Comparison of ENCODE assay signal across 15 mouse cellular contexts in the genomic region with DNA sequence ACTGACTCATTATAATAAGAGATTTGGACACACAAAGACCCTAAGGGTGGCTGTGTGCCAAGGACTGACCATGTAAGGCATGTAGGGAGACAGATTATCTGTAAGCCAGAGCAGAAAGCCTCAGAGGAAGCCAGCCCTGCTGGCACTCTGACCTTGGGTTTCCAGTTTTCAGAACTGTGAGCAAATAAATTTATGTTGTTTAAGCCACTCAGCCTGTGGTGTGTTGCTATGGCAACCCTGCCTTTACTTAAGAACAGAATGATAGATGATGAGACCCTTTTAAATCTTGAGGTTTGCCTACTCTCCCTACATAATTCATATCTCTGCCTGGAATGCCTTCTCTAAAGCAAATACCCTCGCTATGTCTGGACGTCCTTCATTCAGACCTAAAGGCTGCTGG.
DNase-seq lines count a peak whose midpoint lies in the region; ATAC-seq and TF ChIP-seq lines count a peak whose summit lies in the region.
"Had no signal": no experiment of that assay in that cellular context is flagged by ENCODE, and none has a peak within 500 bp of the region (broad histone marks: within the 10 kb centered on the region; RNA-seq: fewer than 3 reads in every experiment).

No protein-coding gene starts in this region.

- peaks cover 10% of the 10 kb centered on the region; the same call in 1 of the 2 replicates for H3K4me1 ChIP-seq in liver, embryonic 11.5 days (replicated peaks; ENCODE audit: control insufficient read depth, insufficient read depth, low read length)
- H3K4me1 ChIP-seq in heart, postnatal 0 days (ENCODE audit: control insufficient read depth, insufficient read depth), result peaks cover 14% of the 10 kb centered on the region

- intact Hi-C loops in gastrocnemius, adult 2 months (cut with DNase I), result no loop called here
- intact Hi-C loops in gastrocnemius, postnatal 36 days (cut with DNase I), result no loop called here
- intact Hi-C loops in gastrocnemius, postnatal 14 days (cut with DNase I; ENCODE audit: low total_unique reads), result no loop called here

- no peaks in the 10 kb centered on the region for H3K36me3 ChIP-seq in liver, embryonic 11.5 days (ENCODE audit: control insufficient read depth, insufficient read depth, low read length)
- peaks cover 11% of the 10 kb centered on the region; the same call in 1 of the 2 replicates for H3K36me3 ChIP-seq in heart, postnatal 0 days (replicated peaks; ENCODE audit: control insufficient read depth, insufficient read depth, low read length)
- H3K36me3 ChIP-seq: hindbrain, embryonic 15.5 days; neural tube, embryonic 13.5 days had no signal

- no peaks in the 10 kb centered on the region for H3K9me3 ChIP-seq in liver, embryonic 11.5 days (ENCODE audit: control insufficient read depth, low read length)
- H3K9me3 ChIP-seq in heart, postnatal 0 days (replicated peaks; ENCODE audit: control insufficient read depth, low read length), result no peaks in the 10 kb centered on the region
- H3K9me3 ChIP-seq: hindbrain, embryonic 15.5 days; neural tube, embryonic 13.5 days had no signal

- no peak overlapping the region for H3K4me2 ChIP-seq in liver, embryonic 11.5 days
- no peak overlapping the region for H3K4me2 ChIP-seq in heart, postnatal 0 days (ENCODE audit: low read depth, low read length)
- H3K4me2 ChIP-seq: hindbrain, embryonic 15.5 days; neural tube, embryonic 13.5 days had no signal

- 56% methylated on average over 2 of the region's 2 CpGs for WGBS in liver, embryonic 11.5 days
- WGBS in heart, postnatal 0 days, result 23% methylated on average over 2 of the region's 2 CpGs

- no peak overlapping the region for H3K9ac ChIP-seq in liver, embryonic 11.5 days (ENCODE audit: low read depth, low read length)
- no peak overlapping the region for H3K9ac ChIP-seq in heart, postnatal 0 days (replicated peaks; ENCODE audit: low read depth, low read length)
- H3K9ac ChIP-seq: hindbrain, embryonic 15.5 days; neural tube, embryonic 13.5 days had no signal

- 0 out of 2 replicates have a peak overlapping the region, but pooled peaks have one; percentile 24 for H3K27ac ChIP-seq in gastrocnemius, adult 2 months
- H3K27ac ChIP-seq in liver, embryonic 11.5 days (ENCODE audit: low read depth, low read length), result no peak overlapping the region
- peak overlapping the region; percentile 23; the same call in 1 of the 2 replicates for H3K27ac ChIP-seq in heart, postnatal 0 days (ENCODE audit: low read depth)
- H3K27ac ChIP-seq: hindbrain, embryonic 15.5 days; neural tube, embryonic 13.5 days had no signal

- H3K27me3 ChIP-seq in liver, embryonic 11.5 days (replicated peaks; ENCODE audit: control insufficient read depth, insufficient read depth, low read length), result no peaks in the 10 kb centered on the region
- H3K27me3 ChIP-seq in heart, postnatal 0 days (ENCODE audit: control insufficient read depth, insufficient read depth, low read length), result no peaks in the 10 kb centered on the region
- H3K27me3 ChIP-seq: CH12.LX; hindbrain, embryonic 15.5 days; neural tube, embryonic 13.5 days had no signal

- no peak for DNase-seq in gastrocnemius, adult 2 months
- no peak for DNase-seq in gastrocnemius, postnatal 36 days
- peak; percentile 19 for DNase-seq in liver
- DNase-seq in liver, embryonic 11.5 days (ENCODE audit: low spot score), result no peak
- peak; percentile 48 for DNase-seq in adrenal gland, postnatal 14 days
- no peak for DNase-seq in heart, postnatal 0 days (ENCODE audit: low spot score)
- DNase-seq in frontal cortex, postnatal 14 days (ENCODE audit: low spot score in 2 of 2), result no peak
- DNase-seq in gastrocnemius, postnatal 14 days, result no peak
- DNase-seq: cerebellum, postnatal 36 days; lung, postnatal 10 days; thymus, postnatal 14 days had no signal

- no peak for ATAC-seq in liver, embryonic 11.5 days (replicated peaks; ENCODE audit: low FRiP score)
- no peak for ATAC-seq in heart, postnatal 0 days (ENCODE audit: insufficient read depth, low read depth)
- ATAC-seq: forebrain, embryonic 16.5 days had no signal

- H3K4me3 ChIP-seq in gastrocnemius, adult 2 months, result no peak overlapping the region
- H3K4me3 ChIP-seq in liver, embryonic 11.5 days (ENCODE audit: low read depth, low read length), result no peak overlapping the region
- no peak overlapping the region for H3K4me3 ChIP-seq in heart, postnatal 0 days (ENCODE audit: low read depth, low read length)
- H3K4me3 ChIP-seq: hindbrain, embryonic 15.5 days; neural tube, embryonic 13.5 days had no signal

- no peak for TF ChIP-seq CTCF in gastrocnemius, adult 2 months (IDR thresholded peaks at IDR 0.05)
- no peak for TF ChIP-seq CTCF in heart, postnatal 0 days (IDR thresholded peaks at IDR 0.05; ENCODE audit: low read depth)

- TF ChIP-seq EP300 in heart, postnatal 0 days (IDR thresholded peaks at IDR 0.05; ENCODE audit: low read depth), result no peak

Comparison
In these comparisons a context has a peak if more than half of its experiments do, and no peak if none do; other contexts are left out.
1. DNase-seq: peak in liver (single experiment) and adrenal gland, postnatal 14 days (single experiment); none in gastrocnemius, adult 2 months (single experiment), gastrocnemius, postnatal 36 days (0 of 2), liver, embryonic 11.5 days (single experiment), heart, postnatal 0 days (single experiment), frontal cortex, postnatal 14 days (0 of 2) and gastrocnemius, postnatal 14 days (single experiment).